Mouse (Mus musculus): ENCODE results near the gene Uqcc1. TPM values are rescaled to one million over a fixed set of nuclear protein-coding genes. Genes with fewer than 3 reads are reported as not detected.

Uqcc1 gene
- polyA plus RNA-seq, 1 experiment from 2014 or later = 76.1 TPM

- Histone ChIP-seq H3K27ac (ENCODE audit: low read depth, low read length) (no peak overlapping the region), H3K4me2 (no peak overlapping the region), H3K4me3 (ENCODE audit: low read depth, low read length) (no peak overlapping the region), H3K27me3 (replicated peaks; ENCODE audit: control insufficient read depth, insufficient read depth, low read length) (no peaks in the 10 kb centered on the region), H3K9me3 (ENCODE audit: control insufficient read depth, low read length) (no peaks in the 10 kb centered on the region), H3K9ac (ENCODE audit: low read depth, low read length) (no peak overlapping the region), H3K4me1 (replicated peaks; ENCODE audit: control insufficient read depth, insufficient read depth, low read length) (no peaks in the 10 kb centered on the region), H3K36me3 (ENCODE audit: control insufficient read depth, insufficient read depth, low read length) (peaks cover 24% of the 10 kb centered on the region; the same call in 1 of the 2 replicates)
- ATAC-seq (replicated peaks; ENCODE audit: low FRiP score) = no peak
- DNase-seq (ENCODE audit: low spot score) = no peak
- 79% methylated on average over 6 of the region's 6 CpGs for WGBS
These were observed 15.4 kb downstream of the Uqcc1 start for GRCm38 (mm10) chr2:155914684-155915083.

GRCm38 (mm10) chr2:155903632-155904008, 26.5 kb downstream of the Uqcc1 start:
- Histone ChIP-seq H3K27me3 (replicated peaks; ENCODE audit: control insufficient read depth, insufficient read depth, low read length) (no peaks in the 10 kb centered on the region), H3K4me3 (ENCODE audit: low read depth, low read length) (no peak overlapping the region), H3K36me3 (ENCODE audit: control insufficient read depth, insufficient read depth, low read length) (peaks cover 7% of the 10 kb centered on the region; the same call in 1 of the 2 replicates), H3K27ac (ENCODE audit: low read depth, low read length) (no peak overlapping the region), H3K4me1 (replicated peaks; ENCODE audit: control insufficient read depth, insufficient read depth, low read length) (no peaks in the 10 kb centered on the region; the same call in 1 of the 2 replicates), H3K9ac (ENCODE audit: low read depth, low read length) (no peak overlapping the region), H3K9me3 (ENCODE audit: control insufficient read depth, low read length) (no peaks in the 10 kb centered on the region), H3K4me2 (no peak overlapping the region)
- WGBS = 88% methylated on average over 6 of the region's 6 CpGs
- DNase-seq (ENCODE audit: low spot score) (no peak), ATAC-seq (replicated peaks; ENCODE audit: low FRiP score) (no peak)

DNA sequence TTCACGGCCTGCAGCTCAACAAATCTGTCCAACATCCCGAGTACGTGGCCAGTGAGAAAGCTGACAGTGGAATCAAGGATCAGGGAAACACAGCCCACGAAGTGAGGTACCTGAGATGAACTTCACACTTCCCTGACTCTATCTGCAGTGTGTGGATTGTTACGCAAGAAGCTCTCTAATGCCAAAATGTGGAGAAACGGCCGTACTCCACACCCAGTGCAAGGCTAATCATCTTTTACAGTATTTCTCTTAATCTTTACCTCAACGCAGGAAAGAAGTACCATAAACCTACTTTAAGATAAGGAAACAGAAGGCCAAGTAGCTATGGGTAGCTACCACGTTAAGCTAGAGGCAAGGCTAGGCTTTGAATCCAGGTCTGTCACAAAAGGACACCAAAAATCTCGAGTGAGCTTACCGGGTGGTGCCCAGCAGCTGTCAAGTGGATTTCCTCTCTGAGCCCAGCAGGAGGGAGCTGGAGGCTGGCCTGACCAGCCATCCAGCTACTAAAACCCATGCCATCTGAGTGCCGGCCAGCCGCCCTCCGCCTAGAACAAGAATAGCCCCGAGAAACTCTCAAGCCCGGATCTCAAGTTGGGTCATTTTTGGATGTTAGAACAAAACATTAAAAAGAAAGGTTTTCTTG, 27.0 kb downstream of the Uqcc1 start:
- Histone ChIP-seq H3K27ac (ENCODE audit: low read depth, low read length) (no peak overlapping the region), H3K36me3 (ENCODE audit: control insufficient read depth, insufficient read depth, low read length) (peaks cover 11% of the 10 kb centered on the region; the same call in 1 of the 2 replicates), H3K27me3 (replicated peaks; ENCODE audit: control insufficient read depth, insufficient read depth, low read length) (no peaks in the 10 kb centered on the region), H3K9me3 (ENCODE audit: control insufficient read depth, low read length) (no peaks in the 10 kb centered on the region), H3K4me2 (no peak overlapping the region), H3K4me1 (replicated peaks; ENCODE audit: control insufficient read depth, insufficient read depth, low read length) (no peaks in the 10 kb centered on the region; the same call in 1 of the 2 replicates), H3K9ac (ENCODE audit: low read depth, low read length) (no peak overlapping the region), H3K4me3 (ENCODE audit: low read depth, low read length) (no peak overlapping the region)
- 78% methylated on average over 16 of the region's 16 CpGs for WGBS
- no peak for DNase-seq (ENCODE audit: low spot score)
- no peak for ATAC-seq (replicated peaks; ENCODE audit: low FRiP score)

GRCm38 (mm10) chr2:155895046-155895735, 34.9 kb downstream of the Uqcc1 start:
- H3K9me3 ChIP-seq (ENCODE audit: control insufficient read depth, low read length) = no peaks in the 10 kb centered on the region
- no peak overlapping the region for H3K4me3 ChIP-seq (ENCODE audit: low read depth, low read length)
- no peak overlapping the region for H3K9ac ChIP-seq (ENCODE audit: low read depth, low read length)
- DNase-seq (ENCODE audit: low spot score) (no peak), ATAC-seq (replicated peaks; ENCODE audit: low FRiP score) (no peak)
- H3K4me1 ChIP-seq (replicated peaks; ENCODE audit: control insufficient read depth, insufficient read depth, low read length) = no peaks in the 10 kb centered on the region
- peaks cover 14% of the 10 kb centered on the region; the same call in 1 of the 2 replicates for H3K36me3 ChIP-seq (ENCODE audit: control insufficient read depth, insufficient read depth, low read length)
- 0 out of 2 replicates have a peak overlapping the region, but pooled peaks have one; percentile 32 for H3K27ac ChIP-seq (ENCODE audit: low read depth, low read length)
- WGBS = 79% methylated on average over 16 of the region's 16 CpGs
- no peaks in the 10 kb centered on the region for H3K27me3 ChIP-seq (replicated peaks; ENCODE audit: control insufficient read depth, insufficient read depth, low read length)
- H3K4me2 ChIP-seq = 0 out of 2 replicates have a peak overlapping the region, but pooled peaks have one; percentile 24

GRCm38 (mm10) chr2:155894307-155895045, 35.6 kb downstream of the Uqcc1 start:
- H3K36me3 ChIP-seq (ENCODE audit: control insufficient read depth, insufficient read depth, low read length) = peaks cover 14% of the 10 kb centered on the region; the same call in 1 of the 2 replicates
- no peaks in the 10 kb centered on the region for H3K4me1 ChIP-seq (replicated peaks; ENCODE audit: control insufficient read depth, insufficient read depth, low read length)
- 0 out of 2 replicates have a peak overlapping the region, but pooled peaks have one; percentile 24 for H3K4me2 ChIP-seq
- H3K9me3 ChIP-seq (ENCODE audit: control insufficient read depth, low read length) = no peaks in the 10 kb centered on the region
- no peaks in the 10 kb centered on the region for H3K27me3 ChIP-seq (replicated peaks; ENCODE audit: control insufficient read depth, insufficient read depth, low read length)
- H3K4me3 ChIP-seq (ENCODE audit: low read depth, low read length) = no peak overlapping the region
- no peak overlapping the region for H3K9ac ChIP-seq (ENCODE audit: low read depth, low read length)
- DNase-seq (ENCODE audit: low spot score) = no peak
- no peak for ATAC-seq (replicated peaks; ENCODE audit: low FRiP score)
- H3K27ac ChIP-seq (ENCODE audit: low read depth, low read length) = 0 out of 2 replicates have a peak overlapping the region, but pooled peaks have one; percentile 32
- WGBS = 83% methylated on average over 13 of the region's 13 CpGs

DNA sequence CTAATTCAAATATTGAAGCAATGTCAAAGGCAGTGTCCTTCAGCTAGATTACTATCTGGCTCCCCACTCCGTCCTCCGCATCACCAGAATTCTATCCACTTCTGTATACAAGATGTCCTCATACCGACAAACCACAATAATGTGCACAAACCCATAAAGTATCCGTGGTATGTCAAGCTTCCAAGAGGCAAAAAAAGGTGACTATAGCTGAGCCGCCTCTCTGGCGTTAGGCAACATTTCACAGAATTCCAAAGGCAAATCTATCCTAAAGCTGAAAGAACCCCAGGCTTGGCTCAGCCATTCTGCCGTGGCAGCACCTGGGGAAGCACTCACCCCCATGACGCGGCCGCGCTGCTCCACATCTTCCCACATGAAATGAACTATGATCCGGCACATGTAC, 43.3 kb downstream of the Uqcc1 start:
- Histone ChIP-seq H3K9ac (ENCODE audit: low read depth, low read length) (no peak overlapping the region), H3K36me3 (ENCODE audit: control insufficient read depth, insufficient read depth, low read length) (peaks cover 3% of the 10 kb centered on the region; the same call in 1 of the 2 replicates), H3K27ac (ENCODE audit: low read depth, low read length) (no peak overlapping the region), H3K4me3 (ENCODE audit: low read depth, low read length) (no peak overlapping the region), H3K9me3 (ENCODE audit: control insufficient read depth, low read length) (no peaks in the 10 kb centered on the region), H3K27me3 (replicated peaks; ENCODE audit: control insufficient read depth, insufficient read depth, low read length) (no peaks in the 10 kb centered on the region), H3K4me2 (no peak overlapping the region), H3K4me1 (replicated peaks; ENCODE audit: control insufficient read depth, insufficient read depth, low read length) (0 out of 2 replicates have a peak, but pooled peaks cover 5% of the 10 kb centered on the region)
- 92% methylated on average over 12 of the region's 12 CpGs for WGBS
- no peak for ATAC-seq (replicated peaks; ENCODE audit: low FRiP score)
- no peak for DNase-seq (ENCODE audit: low spot score)

DNA sequence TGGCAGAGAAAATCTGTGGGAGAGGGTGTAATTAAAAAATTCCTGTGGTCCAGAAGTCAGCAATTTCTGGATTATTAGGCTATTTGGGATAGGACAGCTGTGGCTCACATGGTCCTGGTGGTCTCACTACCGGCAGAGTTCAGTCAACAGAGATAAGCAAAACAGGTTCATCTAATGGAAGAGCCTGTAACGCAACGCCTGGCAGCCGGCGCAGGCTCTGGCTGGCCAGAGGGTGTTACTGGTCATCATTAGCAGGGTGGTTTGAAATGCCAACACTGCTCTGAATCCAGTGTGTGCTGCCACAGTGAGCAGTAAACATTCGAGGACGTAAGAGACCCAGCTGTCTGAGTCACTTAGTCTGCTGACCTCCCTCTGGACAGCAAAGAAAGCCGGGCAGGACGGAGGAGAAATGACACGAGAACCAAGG, 44.8 kb downstream of the Uqcc1 start:
- no peaks in the 10 kb centered on the region for H3K9me3 ChIP-seq (ENCODE audit: control insufficient read depth, low read length)
- no peak overlapping the region for H3K4me3 ChIP-seq (ENCODE audit: low read depth, low read length)
- H3K36me3 ChIP-seq (ENCODE audit: control insufficient read depth, insufficient read depth, low read length) = peaks cover 3% of the 10 kb centered on the region; the same call in 1 of the 2 replicates
- no peak overlapping the region for H3K4me2 ChIP-seq
- no peak for ATAC-seq (replicated peaks; ENCODE audit: low FRiP score)
- no peak overlapping the region for H3K27ac ChIP-seq (ENCODE audit: low read depth, low read length)
- 86% methylated on average over 10 of the region's 10 CpGs for WGBS
- DNase-seq (ENCODE audit: low spot score) = no peak
- H3K9ac ChIP-seq (ENCODE audit: low read depth, low read length) = no peak overlapping the region
- no peaks in the 10 kb centered on the region for H3K27me3 ChIP-seq (replicated peaks; ENCODE audit: control insufficient read depth, insufficient read depth, low read length)
- 0 out of 2 replicates have a peak, but pooled peaks cover 5% of the 10 kb centered on the region for H3K4me1 ChIP-seq (replicated peaks; ENCODE audit: control insufficient read depth, insufficient read depth, low read length)

DNA sequence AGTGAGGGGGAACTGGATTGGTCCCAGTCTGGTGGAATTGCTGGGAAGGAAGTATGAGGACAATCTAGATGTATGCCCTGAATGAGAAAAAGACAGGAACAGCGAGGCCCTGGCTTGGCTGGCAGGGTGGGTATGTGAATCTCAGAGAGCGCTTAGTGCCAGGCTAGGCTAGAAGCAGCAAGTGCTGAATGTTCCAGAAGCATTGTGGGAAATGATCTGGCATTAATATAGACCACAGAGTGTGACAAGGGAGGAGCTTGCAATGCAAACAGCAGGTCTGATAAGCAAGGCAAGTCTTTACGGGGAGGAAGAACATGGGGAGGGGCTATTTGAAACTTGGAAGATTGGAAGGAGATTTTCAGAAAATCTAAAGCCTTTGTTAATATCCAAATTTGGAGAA, 48.0 kb downstream of the Uqcc1 start:
- no peak overlapping the region for H3K4me3 ChIP-seq (ENCODE audit: low read depth, low read length)
- H3K9ac ChIP-seq (ENCODE audit: low read depth, low read length) = no peak overlapping the region
- 0 out of 2 replicates have a peak, but pooled peaks cover 5% of the 10 kb centered on the region for H3K4me1 ChIP-seq (replicated peaks; ENCODE audit: control insufficient read depth, insufficient read depth, low read length)
- H3K36me3 ChIP-seq (ENCODE audit: control insufficient read depth, insufficient read depth, low read length) = peaks cover 8% of the 10 kb centered on the region; the same call in 1 of the 2 replicates
- no peak for DNase-seq (ENCODE audit: low spot score)
- no peaks in the 10 kb centered on the region for H3K27me3 ChIP-seq (replicated peaks; ENCODE audit: control insufficient read depth, insufficient read depth, low read length)
- no peaks in the 10 kb centered on the region for H3K9me3 ChIP-seq (ENCODE audit: control insufficient read depth, low read length)
- no peak for ATAC-seq (replicated peaks; ENCODE audit: low FRiP score)
- H3K4me2 ChIP-seq = no peak overlapping the region
- H3K27ac ChIP-seq (ENCODE audit: low read depth, low read length) = no peak overlapping the region
- WGBS = 74% methylated on average over 3 of the region's 3 CpGs

Measured in liver, embryonic 11.5 days (tissue).